Mouse (Mus musculus): Measurements from ENCODE around the gene Cct4.

- TF ChIP-seq MAX (IDR thresholded peaks at IDR 0.05) (no peak), CTCF (IDR thresholded peaks at IDR 0.05; ENCODE audit: control insufficient read depth, insufficient read depth, insufficient read length) (no peak)
Observed at GRCm38 (mm10) chr11:23047252-23047651, 56.9 kb downstream of the Cct4 start.

Measured in C2C12 (cell line).